Mouse (Mus musculus): Measurements from ENCODE around the gene Ano4.

DNA sequence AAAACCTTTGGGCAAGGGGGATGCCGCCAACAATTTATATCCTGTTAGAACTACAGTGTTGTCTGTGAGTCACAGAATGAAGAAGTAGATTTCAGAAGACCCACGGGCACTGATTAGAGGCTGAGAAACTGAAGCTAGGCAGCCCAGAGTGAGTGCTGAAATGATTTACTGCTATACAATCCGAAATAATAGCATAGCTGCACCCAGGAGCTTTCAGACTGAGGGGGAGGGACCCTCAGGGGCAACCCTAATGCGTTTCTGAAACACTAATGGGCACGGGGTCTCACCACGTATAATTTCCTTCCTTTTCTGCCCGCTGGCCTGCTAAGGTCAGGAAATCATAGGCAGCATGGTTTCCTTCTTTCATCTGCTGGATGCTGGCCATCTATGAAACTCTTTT lies 242.5 kb downstream of the Ano4 start:
- TF ChIP-seq CTCF (IDR thresholded peaks at IDR 0.05; ENCODE audit: low read depth, low read length): no peak
- TF ChIP-seq POLR2A (IDR thresholded peaks at IDR 0.05; ENCODE audit: extremely low read depth, insufficient read depth, low read length): no peak
